In the genomic region with DNA sequence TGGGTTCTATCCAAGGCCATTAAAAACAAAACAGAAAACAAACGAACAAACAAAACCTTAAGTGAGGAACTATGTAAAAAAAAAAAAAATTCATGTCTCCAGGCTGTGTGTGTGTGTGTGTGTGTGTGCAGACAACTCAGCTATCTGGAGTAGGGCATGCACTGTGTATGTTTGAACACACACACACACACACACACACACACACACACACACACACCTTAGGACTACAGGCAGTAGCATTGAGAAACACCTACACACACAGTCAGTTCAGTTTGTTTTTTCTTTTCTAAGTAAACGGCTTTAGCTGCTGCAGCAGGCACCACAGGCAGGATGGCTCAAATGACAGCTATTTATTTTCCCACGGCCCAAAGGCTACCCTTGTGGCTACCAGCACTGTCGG, we compare ENCODE assay signal across 26 mouse cellular contexts.
"Had no signal": no experiment of that assay in that cellular context is flagged by ENCODE, and none has a peak within 500 bp of the region (broad histone marks: within the 10 kb centered on the region; RNA-seq: fewer than 3 reads in every experiment).

No protein-coding gene starts in this region.

- H3K4me3 ChIP-seq: heart, adult 2 months; heart, embryonic 13.5 days; heart, embryonic 15.5 days; hindbrain, embryonic 13.5 days; hindbrain, embryonic 15.5 days; limb, embryonic 13.5 days; limb, embryonic 15.5 days; liver, embryonic 12.5 days had no signal

- H3K4me1 ChIP-seq: hindbrain, embryonic 15.5 days had no signal

- H3K36me3 ChIP-seq: heart, embryonic 13.5 days; heart, embryonic 15.5 days; hindbrain, embryonic 13.5 days; hindbrain, embryonic 15.5 days; limb, embryonic 13.5 days; limb, embryonic 15.5 days; liver, embryonic 12.5 days had no signal

- H3K4me2 ChIP-seq: heart, embryonic 11.5 days; heart, embryonic 13.5 days; heart, embryonic 15.5 days; hindbrain, embryonic 13.5 days; hindbrain, embryonic 15.5 days; limb, embryonic 13.5 days; limb, embryonic 15.5 days; liver, embryonic 12.5 days had no signal

- H3K27me3 ChIP-seq: heart, embryonic 13.5 days; hindbrain, embryonic 15.5 days had no signal

- H3K9ac ChIP-seq: heart, embryonic 13.5 days; heart, embryonic 15.5 days; hindbrain, embryonic 13.5 days; hindbrain, embryonic 15.5 days; limb, embryonic 13.5 days; limb, embryonic 15.5 days; liver, embryonic 12.5 days; liver, embryonic 14.5 days had no signal

- ATAC-seq: hindbrain, postnatal 0 days; intestine, embryonic 16.5 days; liver, embryonic 12.5 days had no signal

- DNase-seq: gastrocnemius, postnatal 14 days; gastrocnemius, postnatal 36 days; heart, adult 11 months; heart, adult 2 months; heart, postnatal 14 days; heart, postnatal 36 days; kidney, adult 11 months; kidney, adult 2 months; kidney, adult 9 months; kidney, postnatal 14 days; kidney, postnatal 36 days; layer of hippocampus, adult 9-11 months; layer of hippocampus, postnatal 36 days; left cerebral cortex, postnatal 4 days had no signal

- H3K27ac ChIP-seq: heart, adult 2 months; heart, embryonic 13.5 days; heart, embryonic 15.5 days; hindbrain, embryonic 13.5 days; hindbrain, embryonic 15.5 days; hindbrain, postnatal 0 days; kidney, postnatal 0 days; limb, embryonic 13.5 days; limb, embryonic 15.5 days; liver, embryonic 12.5 days; liver, embryonic 14.5 days had no signal

- H3K9me3 ChIP-seq: heart, embryonic 13.5 days; heart, embryonic 15.5 days; hindbrain, embryonic 13.5 days; hindbrain, embryonic 15.5 days; limb, embryonic 13.5 days; limb, embryonic 15.5 days; liver, embryonic 12.5 days had no signal
